Mouse (Mus musculus) midbrain, embryonic 14.5 days (tissue): ENCODE measurements around the gene Klhdc8a. TPM values are rescaled to one million over a fixed set of nuclear protein-coding genes. Genes with fewer than 3 reads are reported as not detected.

ENCODE experiments used
- polyA plus RNA-seq: library from polyadenylated mRNA; unstranded; fragments of >200 nt; fragmentation: Nextera tagmentation; extraction: Ambion mirVana; gene quantifications from 2 replicates; pipeline ENCODE4 v1.2.1, GENCODE M21; 2014

Gene Klhdc8a
- polyA plus RNA-seq, 1 experiment from 2014 or later: 10.1 TPM

Other genes with a start within 250 kb of the Klhdc8a start
- 7.5 and 10.2 TPM in 2 replicates for gene Mfsd4a, start 230.6 kb upstream of the Klhdc8a start, polyA plus RNA-seq
- gene Cdk18, start 158.9 kb upstream of the Klhdc8a start, polyA plus RNA-seq: 0.63 and 1.1 TPM in 2 replicates
- gene Lemd1, start 107.2 kb upstream of the Klhdc8a start, polyA plus RNA-seq: 21.2 and 23.2 TPM in 2 replicates
- gene AC124108.1, start 107.2 kb upstream of the Klhdc8a start, polyA plus RNA-seq: 4.4 and 4.5 TPM in 2 replicates
- 0.70 TPM in 1 of 2 replicates, not detected in the other for gene Gm10188, start 68.9 kb upstream of the Klhdc8a start, polyA plus RNA-seq
- gene Nuak2, start 17.5 kb downstream of the Klhdc8a start, polyA plus RNA-seq: 22.3 and 38.0 TPM in 2 replicates
- 28.4 and 29.1 TPM in 2 replicates for gene Tmcc2, start 92.7 kb downstream of the Klhdc8a start, polyA plus RNA-seq
- 10.6 and 11.4 TPM in 2 replicates for gene Dstyk, start 118.9 kb downstream of the Klhdc8a start, polyA plus RNA-seq
- 38.2 and 48.6 TPM in 2 replicates for gene Rbbp5, start 178.7 kb downstream of the Klhdc8a start, polyA plus RNA-seq
- 1.1 and 1.3 TPM in 2 replicates for gene Tmem81, start 207.6 kb downstream of the Klhdc8a start, polyA plus RNA-seq
- gene Cntn2, start 244.6 kb downstream of the Klhdc8a start, polyA plus RNA-seq: 36.9 and 65.3 TPM in 2 replicates